Mouse (Mus musculus) midbrain, embryonic 15.5 days (tissue): ENCODE measurements around the gene Vmn1r4. TPM values are rescaled to one million over a fixed set of nuclear protein-coding genes. Genes with fewer than 3 reads are reported as not detected.

Experiments used
- ATAC-seq: fragments of 200-750 bp; cut with Nextera tagmentation; replicated peaks from 2 replicates; pipeline ENCODE4 v1.8.0; 2017; ENCODE audit warnings: moderate TSS enrichment
- H3K27ac ChIP-seq: fragments of 300-500 bp; sonication (generic); 2 replicates; pipeline ENCODE4 v1.5.1; 2015; ENCODE audit warnings: mild to moderate bottlenecking, inconsistent platforms
- H3K27me3 ChIP-seq: fragments of 300-500 bp; sonication (generic); replicated peaks from 2 replicates; pipeline ENCODE4 v1.6.1; 2015; ENCODE audit warnings: inconsistent platforms
- H3K36me3 ChIP-seq: fragments of 300-500 bp; sonication (generic); replicated peaks from 2 replicates; pipeline ENCODE4 v1.6.1; 2015; ENCODE audit warnings: inconsistent platforms
- H3K4me1 ChIP-seq: fragments of 300-500 bp; sonication (generic); 2 replicates; pipeline ENCODE4 v1.6.1; 2015; ENCODE audit warnings: inconsistent platforms
- H3K4me2 ChIP-seq: fragments of 300-500 bp; sonication (generic); 2 replicates; pipeline ENCODE4 v1.6.1; 2015; ENCODE audit warnings: inconsistent platforms, mild to moderate bottlenecking, moderate library complexity
- H3K4me3 ChIP-seq: fragments of 300-500 bp; sonication (generic); 2 replicates; pipeline ENCODE4 v1.5.1; 2015; ENCODE audit warnings: mild to moderate bottlenecking, inconsistent platforms
- H3K9ac ChIP-seq: fragments of 300-500 bp; sonication (generic); 2 replicates; pipeline ENCODE4 v1.6.1; 2015; ENCODE audit warnings: mild to moderate bottlenecking, inconsistent platforms
- H3K9me3 ChIP-seq: fragments of 300-500 bp; sonication (generic); 2 replicates; pipeline ENCODE4 v1.6.1; 2016; ENCODE audit warnings: inconsistent platforms
- WGBS: fragments of 180-500 bp; shearing (Covaris S2); methylation state at CpG from one replicate; pipeline ENCODE4 v1.1.7; 2015; ENCODE audit warnings: mixed read lengths; 5-methylcytosine and 5-hydroxymethylcytosine counted together
- polyA plus RNA-seq: library from polyadenylated mRNA; unstranded; fragments of >200 nt; fragmentation: Nextera tagmentation; extraction: Ambion mirVana; gene quantifications from 2 replicates; pipeline ENCODE4 v1.2.1, GENCODE M21; 2015

The Vmn1r4 gene
- 0.50 and 0.61 TPM in 2 replicates for polyA plus RNA-seq

DNA sequence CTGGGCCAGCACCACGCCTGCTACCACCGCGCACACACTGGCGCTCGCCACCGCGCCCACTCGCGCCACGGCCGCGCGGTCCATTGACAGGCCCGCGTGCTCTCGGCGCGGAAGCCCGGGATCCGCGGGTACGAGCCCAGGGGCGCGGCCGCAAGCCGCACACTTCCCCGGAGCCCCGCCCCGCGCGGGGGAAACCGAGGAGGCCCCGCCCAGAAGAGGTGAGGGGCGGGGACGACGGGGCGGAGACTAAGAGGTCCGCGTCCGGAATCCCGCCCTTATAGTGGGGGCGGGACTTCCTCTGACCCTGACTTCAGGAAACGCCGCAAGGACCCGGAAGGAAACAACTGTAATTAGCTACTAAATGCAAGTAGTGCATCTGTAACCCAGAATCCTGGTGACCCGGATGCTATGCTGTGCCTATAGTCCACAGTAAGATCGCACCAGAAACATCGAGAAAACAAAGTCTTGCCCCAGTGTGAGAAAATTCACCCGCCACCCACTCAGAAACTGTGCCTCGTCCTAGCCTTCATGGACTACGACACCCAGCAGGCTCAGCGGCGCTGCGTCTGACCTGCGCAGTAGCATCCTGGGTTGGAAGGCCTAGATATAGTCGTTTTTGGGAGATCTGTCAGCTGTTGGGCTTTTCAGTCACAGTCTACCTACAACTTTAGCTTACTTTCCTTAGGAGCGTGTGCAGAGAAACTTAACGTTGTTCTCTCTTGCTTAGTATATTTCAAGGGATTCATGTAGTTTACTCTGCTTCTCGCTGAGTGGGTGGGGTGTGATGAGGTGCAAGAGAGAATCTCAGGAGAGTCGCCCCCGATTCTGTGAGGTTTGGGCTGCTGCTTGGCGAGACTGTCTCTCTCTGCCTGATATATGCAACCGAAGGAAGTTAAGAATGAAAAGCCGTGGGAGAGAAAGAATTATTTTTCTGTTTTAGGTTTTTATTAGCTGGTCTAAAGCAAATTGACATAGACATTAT is at the start of gene Vmn1r4, which contains the start of gene Nt5c3:
TSS of gene Vmn1r4 (plus strand) at position 290 of the 982 bp plus-strand sequence.
TSS of gene Nt5c3 (minus strand) at position 207 of the 982 bp plus-strand sequence.
- peak; percentile 98 for ATAC-seq

DNA sequence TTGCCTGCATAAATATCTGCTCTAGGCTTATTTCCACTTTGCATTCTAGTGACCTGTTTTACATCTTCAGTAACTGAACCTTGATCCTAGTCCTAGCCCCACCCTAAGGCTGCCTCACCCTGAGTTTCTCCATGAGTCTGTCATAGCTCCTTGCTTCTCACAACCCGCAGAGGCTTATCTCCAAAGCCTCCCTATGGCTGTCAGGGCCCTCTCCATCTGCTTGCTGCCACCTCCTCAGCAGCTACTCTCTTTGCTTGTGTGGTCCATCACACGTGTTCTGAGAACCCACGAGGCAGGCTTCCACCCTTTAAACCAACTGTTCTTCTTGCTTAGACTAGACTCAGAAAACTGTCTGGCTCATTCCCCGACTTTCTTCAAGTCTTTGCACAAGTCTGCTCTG is 46.9 kb upstream of the Vmn1r4 start:
- Histone ChIP-seq H3K4me1 (no peaks in the 10 kb centered on the region), H3K4me2 (no peak overlapping the region), H3K36me3 (peaks cover 4% of the 10 kb centered on the region; the same call in 1 of the 2 replicates), H3K9ac (no peak overlapping the region), H3K27ac (no peak overlapping the region), H3K9me3 (no peaks in the 10 kb centered on the region), H3K27me3 (no peaks in the 10 kb centered on the region), H3K4me3 (no peak overlapping the region)
- 90% methylated on average over 4 of the region's 4 CpGs for WGBS
- ATAC-seq, result no peak

More for the DNA sequence above, at the start of gene Vmn1r4, which contains the start of gene Nt5c3:
- H3K4me3 ChIP-seq, result peak within 1 kb of the TSS; percentile 85
- no peaks in the 10 kb centered on the region for H3K36me3 ChIP-seq
- peaks cover 23% of the 10 kb centered on the region for H3K4me1 ChIP-seq
- 3% methylated on average over 64 of the region's 64 CpGs for WGBS
- H3K9ac ChIP-seq, result peak within 1 kb of the TSS; percentile 90
- peak within 1 kb of the TSS; percentile 95 for H3K27ac ChIP-seq
- no peaks in the 10 kb centered on the region for H3K27me3 ChIP-seq
- no peaks in the 10 kb centered on the region for H3K9me3 ChIP-seq
- H3K4me2 ChIP-seq, result peak within 1 kb of the TSS; percentile 58

DNA sequence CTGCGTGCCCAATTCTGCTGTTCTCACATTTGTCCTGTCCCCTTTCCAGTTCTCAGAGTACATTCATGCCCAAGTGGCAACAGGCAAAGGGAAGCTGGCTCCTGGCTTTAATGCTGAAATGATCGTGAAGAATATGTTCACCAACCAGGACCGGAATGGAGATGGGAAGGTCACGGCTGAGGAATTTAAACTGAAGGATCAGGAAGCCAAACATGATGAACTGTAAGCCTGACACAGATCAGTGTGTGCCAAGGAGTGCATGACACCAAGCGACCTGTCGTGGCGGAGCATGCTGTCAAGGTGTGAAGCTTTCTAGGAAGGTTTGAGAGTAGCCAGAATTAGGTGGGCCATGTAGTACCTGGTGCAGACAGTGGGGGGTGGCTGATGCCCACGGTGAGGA is 45.8 kb upstream of the Vmn1r4 start:
- Histone ChIP-seq H3K4me3 (no peak overlapping the region), H3K27ac (no peak overlapping the region), H3K4me2 (no peak overlapping the region), H3K27me3 (no peaks in the 10 kb centered on the region), H3K9ac (no peak overlapping the region), H3K36me3 (peaks cover 4% of the 10 kb centered on the region; the same call in 1 of the 2 replicates), H3K9me3 (no peaks in the 10 kb centered on the region), H3K4me1 (no peaks in the 10 kb centered on the region)
- ATAC-seq, result no peak
- 93% methylated on average over 8 of the region's 8 CpGs for WGBS

DNA sequence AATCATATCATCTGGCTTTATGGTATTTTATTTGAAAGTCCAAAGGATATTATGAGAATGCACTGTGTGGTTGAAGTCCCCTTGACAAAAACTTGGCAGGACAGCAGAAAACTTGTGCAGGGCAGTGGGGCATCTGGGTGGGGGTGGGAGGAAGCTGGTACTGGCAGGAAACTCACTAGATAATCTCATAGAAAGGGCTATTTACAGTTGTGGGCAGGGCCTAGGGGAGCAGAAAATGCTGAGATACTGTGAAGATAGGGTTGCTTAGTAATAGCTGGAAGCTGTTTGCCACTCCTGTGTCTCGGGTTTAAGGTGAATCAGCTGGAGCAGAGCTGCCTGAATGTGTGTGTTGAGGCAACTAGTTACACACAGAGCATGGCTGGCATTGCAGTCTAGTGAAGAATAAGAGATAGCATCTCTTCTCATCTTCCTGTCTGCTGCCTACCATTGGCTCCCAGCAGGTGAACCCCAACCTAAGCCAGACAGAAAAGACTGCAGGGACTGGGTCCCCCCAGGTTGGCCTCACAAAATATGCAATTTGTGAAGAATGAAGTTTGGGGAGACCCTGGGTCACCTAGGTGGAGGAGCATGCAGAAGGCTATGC is 44.4 kb upstream of the Vmn1r4 start:
- peaks cover 15% of the 10 kb centered on the region for H3K36me3 ChIP-seq
- 0 out of 2 replicates have a peak, but pooled peaks have one; percentile 32 for ATAC-seq
- no peaks in the 10 kb centered on the region for H3K4me1 ChIP-seq
- H3K27ac ChIP-seq, result no peak overlapping the region
- H3K4me3 ChIP-seq, result no peak overlapping the region
- WGBS, result 92% methylated on average over 1 of the region's 1 CpGs
- H3K4me2 ChIP-seq, result no peak overlapping the region
- H3K9me3 ChIP-seq, result no peaks in the 10 kb centered on the region
- no peak overlapping the region for H3K9ac ChIP-seq
- H3K27me3 ChIP-seq, result no peaks in the 10 kb centered on the region

DNA sequence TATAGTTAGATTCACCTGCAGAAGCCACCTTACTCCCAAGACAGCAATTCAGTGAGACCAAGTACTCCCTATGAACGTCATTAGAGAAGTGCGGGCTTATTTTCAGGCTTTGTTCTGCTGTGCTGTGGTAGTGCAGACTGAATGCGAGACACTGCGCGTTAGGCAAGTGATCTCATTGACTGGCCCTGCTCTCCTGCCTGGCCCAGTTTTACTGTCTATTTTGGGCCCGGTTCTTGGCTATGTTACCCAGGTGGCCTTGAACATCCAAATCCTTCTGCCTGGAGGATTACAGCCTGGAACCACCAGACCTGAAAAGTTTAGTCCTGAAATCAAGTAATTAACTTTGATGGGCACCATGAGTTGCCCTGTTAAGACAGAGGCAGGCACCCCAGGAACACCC is 35.3 kb upstream of the Vmn1r4 start:
- Histone ChIP-seq H3K4me1 (no peaks in the 10 kb centered on the region), H3K27ac (no peak overlapping the region), H3K9ac (no peak overlapping the region), H3K36me3 (peaks cover 30% of the 10 kb centered on the region), H3K4me3 (no peak overlapping the region), H3K4me2 (no peak overlapping the region), H3K27me3 (no peaks in the 10 kb centered on the region), H3K9me3 (no peaks in the 10 kb centered on the region)
- ATAC-seq, result no peak
- WGBS, result 87% methylated on average over 6 of the region's 6 CpGs

DNA sequence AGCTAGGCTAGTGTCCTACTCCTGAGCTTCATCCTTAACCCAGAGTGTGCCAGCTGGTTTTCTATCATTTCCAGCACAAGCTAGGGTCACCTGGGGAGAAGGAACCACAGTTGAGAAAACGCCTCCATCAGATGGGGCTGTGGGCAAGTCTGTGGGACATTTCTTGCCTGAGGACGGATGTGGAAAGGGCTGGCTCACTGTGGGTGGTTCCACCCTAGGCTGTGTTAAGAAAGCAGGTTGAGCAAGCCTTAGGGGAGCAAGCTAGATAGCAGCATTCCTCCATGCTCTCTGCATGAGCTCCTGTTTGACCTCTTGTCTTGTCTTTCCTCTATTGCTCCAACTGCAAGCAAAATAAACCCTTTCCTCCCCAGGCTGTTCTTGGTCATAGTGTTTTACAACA is 33.1 kb upstream of the Vmn1r4 start:
- Histone ChIP-seq H3K4me2 (no peak overlapping the region), H3K36me3 (peaks cover 25% of the 10 kb centered on the region), H3K27me3 (no peaks in the 10 kb centered on the region), H3K9me3 (no peaks in the 10 kb centered on the region), H3K27ac (no peak overlapping the region), H3K4me3 (no peak overlapping the region), H3K4me1 (no peaks in the 10 kb centered on the region), H3K9ac (no peak overlapping the region)
- WGBS, result 95% methylated on average over 2 of the region's 2 CpGs
- no peak for ATAC-seq

DNA sequence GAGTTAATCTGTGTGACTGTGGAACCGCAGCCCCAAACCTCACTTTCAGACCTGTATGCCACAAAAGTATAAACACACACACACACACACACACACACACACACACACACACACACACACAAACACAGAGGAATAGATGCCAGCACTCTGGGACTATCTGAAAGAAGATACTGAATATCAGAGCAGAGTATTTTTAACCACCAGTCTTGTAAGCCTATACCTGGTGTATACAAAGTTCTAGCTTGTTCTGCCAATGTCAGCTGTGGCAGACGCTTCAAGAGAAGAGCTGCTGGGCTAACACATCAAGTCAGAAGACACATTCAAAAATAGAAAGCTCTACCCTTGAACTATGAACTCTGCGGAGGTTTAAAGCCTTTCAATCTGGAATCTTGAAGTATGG is 24.2 kb upstream of the Vmn1r4 start:
- ATAC-seq, result no peak
- Histone ChIP-seq H3K9ac (no peak overlapping the region), H3K4me2 (no peak overlapping the region), H3K4me3 (no peak overlapping the region), H3K4me1 (peaks cover 20% of the 10 kb centered on the region), H3K27ac (no peak overlapping the region), H3K9me3 (no peaks in the 10 kb centered on the region), H3K27me3 (no peaks in the 10 kb centered on the region), H3K36me3 (no peaks in the 10 kb centered on the region)
- WGBS, result 90% methylated on average over 3 of the region's 3 CpGs

DNA sequence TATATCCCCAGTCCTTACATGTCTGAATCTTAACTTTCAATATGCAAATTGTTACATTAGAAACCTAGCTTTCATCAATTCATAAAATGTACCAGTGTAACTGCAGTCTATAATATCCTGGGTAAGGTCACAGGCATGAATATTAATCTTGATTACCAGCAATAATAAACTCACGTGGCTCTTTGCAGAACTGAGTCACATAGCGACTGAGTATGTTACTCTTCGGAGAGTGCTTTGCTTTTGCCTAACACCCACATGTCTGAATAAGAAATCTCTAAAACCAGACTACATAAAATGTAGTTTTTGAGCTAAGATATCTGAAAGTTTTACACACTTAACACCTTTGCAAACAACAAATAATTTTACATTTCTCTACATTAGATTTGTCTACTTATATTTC is 22.5 kb upstream of the Vmn1r4 start:
- no peak overlapping the region for H3K9ac ChIP-seq

DNA sequence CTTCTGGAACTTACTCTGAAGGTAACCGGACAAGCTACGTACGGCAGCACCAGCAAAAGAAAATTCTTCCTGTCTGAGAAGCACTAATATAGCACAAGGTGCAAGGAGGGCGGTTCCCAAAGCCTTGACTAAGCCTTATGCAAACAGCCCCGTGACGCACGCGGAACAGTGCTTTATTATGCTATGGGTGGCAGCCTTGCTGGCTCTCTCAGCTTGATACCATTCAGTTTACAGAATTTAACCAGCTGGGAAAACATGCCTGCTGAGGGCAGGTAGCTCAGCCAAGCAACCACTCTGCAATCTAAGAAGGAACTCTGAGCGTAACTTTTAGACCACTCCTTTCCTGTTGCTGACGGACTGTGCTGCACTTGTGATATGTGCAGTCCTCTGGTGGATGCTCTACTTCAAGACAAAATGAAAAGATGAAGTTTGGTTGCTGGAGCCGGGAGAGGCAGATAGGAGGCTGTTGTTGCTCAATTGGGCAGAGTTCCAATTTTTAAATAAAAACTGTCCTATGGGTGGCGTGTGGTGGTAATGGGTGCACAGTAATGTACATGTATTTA is 21.9 kb upstream of the Vmn1r4 start:
- H3K36me3 ChIP-seq, result no peaks in the 10 kb centered on the region
- ATAC-seq, result no peak
- peaks cover 22% of the 10 kb centered on the region for H3K4me1 ChIP-seq
- H3K27ac ChIP-seq, result no peak overlapping the region
- WGBS, result 32% methylated on average over 12 of the region's 12 CpGs
- H3K9me3 ChIP-seq, result no peaks in the 10 kb centered on the region
- H3K4me3 ChIP-seq, result no peak overlapping the region
- H3K4me2 ChIP-seq, result 0 out of 2 replicates have a peak overlapping the region, but pooled peaks have one; percentile 2
- H3K9ac ChIP-seq, result no peak overlapping the region
- no peaks in the 10 kb centered on the region for H3K27me3 ChIP-seq

More for the DNA sequence above, 22.5 kb upstream of the Vmn1r4 start:
- H3K9me3 ChIP-seq, result no peaks in the 10 kb centered on the region
- H3K4me1 ChIP-seq, result peaks cover 22% of the 10 kb centered on the region
- H3K36me3 ChIP-seq, result no peaks in the 10 kb centered on the region
- 70% methylated on average over 3 of the region's 3 CpGs for WGBS
- ATAC-seq, result no peak
- H3K4me2 ChIP-seq, result no peak overlapping the region
- no peak overlapping the region for H3K27ac ChIP-seq
- no peak overlapping the region for H3K4me3 ChIP-seq
- no peaks in the 10 kb centered on the region for H3K27me3 ChIP-seq

DNA sequence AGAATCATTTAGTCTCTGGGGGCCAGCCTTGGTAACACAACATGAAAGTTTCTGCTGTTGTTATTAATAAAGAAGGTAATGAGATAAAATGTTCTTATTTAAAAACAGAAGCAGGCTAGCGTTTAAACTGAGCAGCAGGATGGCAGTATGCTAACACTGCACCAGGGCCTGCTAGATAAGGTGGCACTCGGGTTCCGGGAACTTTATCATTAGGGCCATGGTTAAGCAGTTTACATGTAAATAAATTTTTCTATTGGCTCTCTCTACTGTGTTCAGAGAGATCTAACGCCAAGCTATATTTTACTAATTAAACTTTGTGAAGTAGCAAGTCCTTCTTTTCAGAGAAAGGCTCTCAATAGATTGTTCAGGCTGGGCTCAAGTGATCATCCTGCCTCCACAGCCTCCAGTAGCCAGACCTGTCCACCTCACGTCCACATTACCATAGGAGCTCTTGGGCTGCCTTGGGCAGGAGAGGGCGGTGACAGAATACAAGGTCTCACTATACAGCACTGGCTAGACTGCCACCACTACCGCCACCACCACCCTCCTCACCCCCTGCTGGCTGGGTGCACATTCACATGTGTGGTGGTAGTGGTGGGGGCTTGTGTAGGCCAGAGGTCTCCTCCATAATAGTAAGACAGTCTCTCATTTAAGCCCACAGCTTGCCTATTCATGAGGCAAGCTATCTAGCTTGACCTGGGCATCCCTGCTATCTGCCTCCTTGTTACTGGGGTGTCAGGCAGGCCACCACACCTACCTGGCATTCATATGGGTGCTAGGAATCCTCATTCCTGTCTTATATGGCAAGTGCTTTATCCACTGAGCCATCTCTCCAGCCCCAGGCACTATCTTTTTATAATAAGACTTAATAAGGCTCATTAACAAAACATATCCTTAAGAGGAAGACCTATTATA is 21.0 kb upstream of the Vmn1r4 start:
- 79% methylated on average over 7 of the region's 7 CpGs for WGBS
- H3K9ac ChIP-seq, result no peak overlapping the region
- no peak overlapping the region for H3K4me3 ChIP-seq
- no peaks in the 10 kb centered on the region for H3K9me3 ChIP-seq
- no peak overlapping the region for H3K27ac ChIP-seq
- 0 out of 2 replicates have a peak, but pooled peaks have one; percentile 18 for ATAC-seq
- peaks cover 25% of the 10 kb centered on the region for H3K4me1 ChIP-seq
- no peaks in the 10 kb centered on the region for H3K36me3 ChIP-seq
- no peaks in the 10 kb centered on the region for H3K27me3 ChIP-seq
- no peak overlapping the region for H3K4me2 ChIP-seq

DNA sequence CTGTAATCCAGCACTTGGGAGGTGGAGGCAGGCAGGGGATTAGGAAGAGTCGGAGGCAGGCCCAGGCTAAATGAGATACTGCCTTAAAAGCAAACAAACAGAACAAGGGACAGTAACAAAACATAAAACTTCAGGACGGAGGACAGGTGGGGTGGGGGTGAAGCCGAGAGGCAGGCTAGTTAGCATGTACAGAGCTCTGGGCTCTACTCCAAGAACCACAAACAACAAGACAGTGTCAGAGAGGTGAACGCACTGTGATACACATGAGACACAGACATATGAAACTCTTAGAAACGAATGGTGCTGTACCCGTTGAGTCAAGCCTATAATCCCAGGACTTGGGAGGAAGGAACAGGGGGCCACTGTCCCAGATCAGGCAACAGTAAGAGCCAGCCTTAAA is 20.0 kb upstream of the Vmn1r4 start:
- Histone ChIP-seq H3K36me3 (no peaks in the 10 kb centered on the region), H3K9ac (no peak overlapping the region), H3K27me3 (no peaks in the 10 kb centered on the region), H3K27ac (no peak overlapping the region), H3K9me3 (no peaks in the 10 kb centered on the region), H3K4me2 (no peak overlapping the region), H3K4me1 (peaks cover 25% of the 10 kb centered on the region), H3K4me3 (no peak overlapping the region)
- ATAC-seq, result 0 out of 2 replicates have a peak, but pooled peaks have one; percentile 27
- WGBS, result 60% methylated on average over 6 of the region's 6 CpGs
